Mouse (Mus musculus) right cerebral cortex, postnatal 25 days (tissue): ENCODE measurements around the gene Foxk1.

ENCODE experiments used
- DNase-seq: peaks from one replicate; pipeline ENCODE4 v3.0.0; 2022

The Foxk1 gene

DNA sequence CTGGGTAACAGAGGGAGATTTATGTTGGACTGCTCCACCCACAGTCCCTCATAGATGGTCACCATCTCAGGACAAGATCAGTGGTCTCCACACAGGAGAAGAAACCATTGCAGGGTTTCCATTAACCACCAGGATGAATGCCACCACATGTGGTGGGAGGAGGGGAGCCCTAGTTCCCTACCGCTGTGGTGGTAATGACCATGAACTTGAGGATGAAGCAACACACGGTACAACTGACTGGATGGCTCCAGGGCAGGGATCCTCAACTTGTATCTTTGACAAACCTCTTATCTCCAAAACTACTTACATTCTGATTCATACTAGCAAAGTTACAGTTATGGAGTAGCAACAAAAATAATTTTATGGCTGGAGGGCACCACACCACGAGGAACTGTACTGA lies 92.0 kb downstream of the Foxk1 start:
- DNase-seq, result no peak

DNA sequence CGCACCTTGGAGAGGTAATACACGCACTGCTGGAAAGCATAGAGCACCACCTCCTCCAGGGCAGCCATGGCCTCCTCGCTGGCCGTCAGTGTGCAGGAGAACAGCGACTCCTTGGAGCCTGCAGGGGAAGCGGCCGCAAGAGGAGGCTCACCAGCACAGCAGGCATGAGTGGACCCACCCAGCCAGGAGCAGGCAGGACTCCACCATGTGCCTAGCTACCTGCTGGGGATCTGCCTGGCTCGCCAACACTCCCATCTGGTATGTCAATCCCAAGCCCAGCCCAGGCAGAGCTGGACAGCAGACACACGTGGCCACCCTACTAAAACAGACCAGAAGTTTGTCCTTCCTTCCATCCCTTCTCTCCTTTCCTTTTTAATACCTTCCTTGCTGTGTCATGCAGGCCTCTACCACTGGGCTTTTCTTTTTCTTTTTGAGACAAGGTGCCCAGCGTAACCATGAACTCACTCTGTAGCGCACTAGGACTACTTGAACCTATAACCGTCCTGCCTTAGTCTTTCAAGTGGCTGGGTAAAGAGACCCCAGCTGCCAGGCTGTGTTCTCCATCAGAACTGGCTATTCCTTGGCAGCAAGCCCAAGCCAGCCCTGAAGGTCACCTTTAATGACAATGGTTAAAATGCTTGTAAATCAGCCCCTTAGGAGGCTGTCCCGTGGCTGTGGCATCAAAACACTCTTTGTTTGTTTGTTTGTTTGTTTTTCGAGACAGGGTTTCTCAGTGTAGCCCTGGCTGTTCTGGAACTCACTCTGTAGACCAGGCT lies 94.2 kb downstream of the Foxk1 start:
- no peak for DNase-seq

DNA sequence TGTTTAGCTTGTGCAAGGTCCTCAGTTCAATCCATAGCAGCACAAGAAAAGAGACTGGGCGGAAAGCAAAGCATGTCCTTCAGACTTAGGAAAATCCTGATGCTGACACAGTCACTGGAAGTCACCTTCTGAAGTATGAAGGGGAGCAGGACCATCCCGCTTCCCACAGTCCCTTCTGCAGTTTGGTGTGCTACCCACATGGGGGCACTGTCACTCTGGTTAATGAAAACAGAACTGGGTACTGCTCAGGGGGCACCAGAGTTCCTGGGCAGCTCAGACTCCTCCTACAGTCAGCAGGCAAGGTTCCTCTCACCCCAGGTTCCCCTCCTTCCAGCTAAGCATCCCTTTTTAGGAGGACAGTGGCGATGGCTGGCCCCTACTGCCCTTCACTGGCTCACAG lies 97.7 kb downstream of the Foxk1 start:
- no peak for DNase-seq

DNA sequence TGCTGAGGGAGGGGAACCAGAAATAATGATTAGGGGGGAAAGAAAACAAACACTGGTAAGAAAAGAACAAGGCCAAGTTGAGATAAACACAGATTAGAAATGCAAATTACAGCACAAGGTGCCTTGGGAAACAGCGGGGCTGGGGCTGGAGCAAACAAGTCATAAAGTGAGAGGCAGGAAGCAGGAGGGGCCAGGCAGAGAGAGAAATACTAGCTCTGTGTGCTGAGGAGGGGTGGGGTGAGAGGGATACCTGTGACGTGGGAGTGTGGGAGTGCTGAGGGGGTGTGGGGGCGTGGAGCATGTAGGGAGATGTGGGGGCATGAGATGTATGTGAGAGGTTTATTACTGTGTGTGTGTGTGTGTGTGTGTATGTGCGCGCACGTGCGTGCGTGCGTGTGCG lies 99.6 kb downstream of the Foxk1 start:
- no peak for DNase-seq

DNA sequence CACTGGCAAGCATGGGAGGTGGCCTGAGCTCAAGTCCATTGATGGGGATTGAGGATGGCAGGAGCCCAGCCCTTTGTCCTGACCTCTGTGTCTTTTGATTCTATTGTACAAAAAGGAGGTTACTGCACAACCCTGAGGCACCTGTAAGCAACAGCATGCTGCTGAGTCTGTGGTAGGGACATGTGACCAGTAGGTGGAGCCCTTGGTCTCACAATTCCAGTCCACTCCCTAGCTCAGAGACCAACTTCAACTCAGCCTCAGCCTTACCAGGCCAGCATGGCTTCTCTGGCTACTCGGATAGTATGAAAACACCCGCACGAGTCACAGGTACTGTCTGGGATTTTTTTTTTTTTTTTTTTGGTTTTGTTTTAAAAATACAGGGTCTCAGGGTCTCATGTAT lies 101.1 kb downstream of the Foxk1 start:
- peak; percentile 73 for DNase-seq

DNA sequence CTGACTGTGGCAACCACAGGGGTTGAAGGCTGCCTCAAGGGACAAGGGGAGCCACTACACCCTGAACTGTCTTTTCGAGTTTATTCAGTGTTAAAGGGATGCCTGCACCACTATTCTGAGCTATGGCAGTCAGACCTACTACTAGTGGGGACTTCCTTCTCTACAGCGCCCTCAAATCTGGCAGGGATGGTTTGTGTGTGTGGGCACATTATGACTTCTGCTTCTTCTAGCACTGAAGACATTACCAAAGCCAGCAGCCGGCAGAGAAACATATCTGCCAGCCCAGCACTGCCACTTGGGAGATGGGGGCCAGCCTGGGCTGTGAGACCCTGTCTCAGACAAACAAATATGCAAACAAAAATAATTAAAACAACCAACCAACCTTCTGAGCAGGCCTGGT lies 102.9 kb downstream of the Foxk1 start:
- DNase-seq, result no peak

DNA sequence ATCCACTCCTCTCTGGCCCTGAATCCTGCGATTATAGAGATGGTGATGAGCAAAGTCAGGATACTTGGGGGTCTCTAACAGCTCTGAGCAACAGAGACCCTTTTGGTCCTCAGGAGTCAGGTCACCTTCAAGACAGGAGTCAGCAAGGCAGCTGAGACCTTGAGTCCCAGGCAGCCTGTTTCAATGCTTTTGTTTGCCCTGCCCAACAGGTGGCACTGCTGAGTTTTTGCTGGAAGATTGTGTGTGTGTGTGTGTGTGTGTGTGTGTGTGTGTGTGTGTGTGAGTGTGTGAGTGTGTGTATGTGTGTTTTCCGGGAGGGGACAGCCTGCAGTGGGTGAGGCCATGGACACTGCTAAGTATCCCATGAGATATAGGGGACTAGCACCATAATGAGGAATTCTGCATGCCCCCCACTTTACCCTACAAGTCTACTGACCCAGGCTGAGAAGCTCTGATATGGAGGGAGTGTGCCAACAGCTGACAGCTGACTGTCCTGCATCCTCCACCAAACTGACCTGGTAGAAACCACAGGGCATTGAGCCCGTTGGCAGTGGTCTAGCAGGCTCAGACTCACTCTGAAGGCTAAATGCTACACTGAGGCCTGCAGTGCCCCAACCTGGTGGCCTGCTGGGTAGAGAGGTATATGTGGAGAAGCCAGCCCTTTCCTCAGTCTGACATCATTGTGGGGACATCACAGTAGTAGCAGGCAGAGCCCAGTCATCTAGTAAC lies 104.6 kb downstream of the Foxk1 start:
- DNase-seq, result no peak

DNA sequence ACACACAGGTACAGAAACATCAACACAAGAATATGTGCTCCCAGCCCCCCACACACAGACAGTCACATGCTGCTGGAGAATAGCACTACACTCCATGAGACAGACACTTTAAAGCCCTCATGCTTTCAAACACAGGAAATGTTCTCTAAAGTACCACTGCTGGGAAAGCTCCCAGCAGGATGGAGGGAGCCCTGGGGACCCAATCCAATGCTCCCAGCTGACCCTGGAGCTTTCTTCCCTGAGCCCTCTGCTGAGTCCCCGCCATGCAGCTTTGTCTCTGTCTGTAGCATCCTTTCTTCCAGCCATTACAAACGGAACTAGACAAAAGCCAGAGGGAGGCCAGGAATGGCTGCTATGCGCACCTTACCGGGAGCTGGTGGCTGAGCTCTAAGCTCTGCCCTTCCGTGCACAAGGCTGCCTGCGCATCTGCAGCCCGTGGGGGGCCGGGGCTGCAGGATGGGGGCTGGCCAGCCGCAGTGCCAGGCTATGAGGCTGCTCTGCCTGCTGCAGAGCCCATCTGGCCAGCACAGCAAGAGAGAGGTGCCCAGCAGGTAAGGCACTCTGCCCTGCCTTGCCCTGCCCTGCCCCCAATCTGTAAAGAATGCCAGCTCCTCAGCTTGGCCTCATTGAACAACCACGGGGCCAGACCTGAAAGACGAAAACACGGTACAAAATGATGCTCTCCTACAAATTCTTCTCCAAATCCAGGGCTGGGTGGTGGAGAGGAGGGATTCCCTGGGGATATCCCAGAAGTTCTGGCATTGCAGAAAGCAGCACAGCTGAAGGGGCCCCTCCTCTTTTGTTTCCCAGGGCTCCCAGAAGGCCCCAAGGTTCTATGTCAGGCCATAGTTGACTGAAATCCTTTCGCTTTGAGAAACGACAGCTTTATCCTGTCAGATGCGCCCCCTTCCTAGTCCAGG lies 108.1 kb downstream of the Foxk1 start:
- no peak for DNase-seq

DNA sequence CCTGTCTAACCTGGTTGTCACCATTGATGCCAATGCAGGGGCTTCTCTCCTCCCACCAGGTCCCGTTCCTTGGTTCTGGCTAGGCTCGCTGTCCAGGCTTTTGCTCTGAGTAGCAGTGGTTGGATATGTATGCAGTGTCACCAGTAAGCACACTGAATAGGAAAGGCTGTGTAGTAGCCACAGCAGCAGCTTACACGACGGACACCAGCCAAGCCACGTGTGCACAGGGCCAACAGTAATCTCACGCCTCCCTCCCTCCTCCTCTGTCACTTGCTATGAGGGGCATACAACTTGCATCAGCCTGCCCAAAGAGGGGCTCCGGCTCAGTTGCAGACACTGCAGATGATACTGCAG lies 108.7 kb downstream of the Foxk1 start:
- DNase-seq, result no peak
